Mouse (Mus musculus) CH12.LX (cell line): ENCODE data around the gene Rgs3. TPM values are rescaled to one million over a fixed set of nuclear protein-coding genes. Genes with fewer than 3 reads are reported as not detected.

Experiments used
- DNase-seq: peaks from one replicate; pipeline ENCODE4 v3.0.0-alpha.2; 2013; ENCODE audit errors: extremely low read depth
- H3K27ac ChIP-seq: 2 replicates; pipeline ENCODE4 v1.5.1; 2012; ENCODE audit warnings: low read depth, mild to moderate bottlenecking, control low read depth, moderate library complexity; ENCODE audit not compliant: insufficient read depth
- H3K27me3 ChIP-seq: replicated peaks from 2 replicates; pipeline ENCODE3; 2012; ENCODE audit warnings: inconsistent platforms
- H3K36me3 ChIP-seq, 2 experiments: replicated peaks in 1 of 2; 2 replicates each; pipeline versions ENCODE3 to v1.6.1; 2012; ENCODE audit warnings: inconsistent platforms in 1 of 2, low read length in 1 of 2, mild to moderate bottlenecking in 1 of 2, mixed read lengths in 1 of 2, moderate library complexity in 1 of 2; ENCODE audit not compliant: control insufficient read depth in 1 of 2, insufficient read depth in 1 of 2
- H3K4me1 ChIP-seq, 2 experiments: 2 replicates each; pipeline ENCODE4 v1.6.1; 2012; ENCODE audit warnings: inconsistent platforms in 1 of 2, moderate library complexity in 1 of 2; ENCODE audit not compliant: insufficient read depth in 2 of 2, control insufficient read depth in 1 of 2
- H3K4me2 ChIP-seq: 2 replicates; pipeline ENCODE4 v1.6.1; 2012; ENCODE audit warnings: low read depth, mild to moderate bottlenecking, control low read depth; ENCODE audit not compliant: poor library complexity, insufficient read depth, severe bottlenecking
- H3K4me3 ChIP-seq, 3 experiments: fragments of 150-350 bp in 1 of 3; sonication (generic) in 1 of 3; replicated peaks in 1 of 3; 2 replicates each; pipeline versions ENCODE3 to v1.5.1; 2011 to 2012; ENCODE audit warnings: low read depth in 2 of 3, low read length in 2 of 3, mild to moderate bottlenecking in 2 of 3, moderate library complexity in 2 of 3, control low read depth in 1 of 3, improper control_type of control experiment in 1 of 3, inconsistent platforms in 1 of 3, mixed read lengths in 1 of 3; ENCODE audit not compliant: poor library complexity in 1 of 3
- H3K79me2 ChIP-seq: replicated peaks from 2 replicates; pipeline ENCODE4 v1.6.1; 2012; ENCODE audit warnings: mild to moderate bottlenecking, moderate library complexity; ENCODE audit not compliant: control insufficient read depth, poor library complexity, insufficient read depth, severe bottlenecking; ENCODE audit errors: extremely low read depth
- H3K9ac ChIP-seq: 2 replicates; pipeline ENCODE4 v1.6.1; 2012; ENCODE audit warnings: low read depth, mild to moderate bottlenecking, control low read depth, moderate library complexity; ENCODE audit not compliant: insufficient read depth
- H3K9me3 ChIP-seq: replicated peaks from 2 replicates; pipeline ENCODE3; 2012; ENCODE audit warnings: low read length, inconsistent platforms, mixed read lengths
- BHLHE40 ChIP-seq: IDR thresholded peaks from 2 replicates; pipeline ENCODE4 v1.6.1; 2011; ENCODE audit warnings: mild to moderate bottlenecking, low read depth, low read length, improper control_type of control experiment
- CTCF ChIP-seq, 2 experiments: IDR thresholded peaks in 1 of 2; conservative IDR thresholded peaks in 1 of 2; 2 replicates each; pipeline ENCODE4 v1.5.1; 2011 to 2012; ENCODE audit warnings: low read depth in 2 of 2, low read length in 2 of 2, improper control_type of control experiment in 1 of 2, inconsistent platforms in 1 of 2, mild to moderate bottlenecking in 1 of 2, moderate library complexity in 1 of 2
- ELF1 ChIP-seq: IDR thresholded peaks from 2 replicates; pipeline ENCODE4 v1.6.1; 2014; ENCODE audit warnings: low read depth, mild to moderate bottlenecking, inconsistent platforms, low read length, improper control_type of control experiment
- JUND ChIP-seq: conservative IDR thresholded peaks from 2 replicates; pipeline ENCODE4 v1.6.1; 2011; ENCODE audit warnings: low read depth, low read length, improper control_type of control experiment
- KAT2A ChIP-seq: IDR thresholded peaks from 2 replicates; pipeline ENCODE4 v1.6.1; 2012; ENCODE audit warnings: low read length, improper control_type of control experiment, inconsistent platforms; ENCODE audit not compliant: insufficient replicate concordance
- MAX ChIP-seq: IDR thresholded peaks from 2 replicates; pipeline ENCODE4 v1.6.1; 2011; ENCODE audit warnings: low read length, improper control_type of control experiment
- MAZ ChIP-seq: IDR thresholded peaks from 2 replicates; pipeline ENCODE4 v1.6.1; 2012; ENCODE audit warnings: low read depth, mild to moderate bottlenecking, inconsistent platforms, low read length, improper control_type of control experiment, moderate library complexity
- MEF2A ChIP-seq: IDR thresholded peaks from 2 replicates; pipeline ENCODE4 v1.6.1; 2014; ENCODE audit warnings: low read depth, mild to moderate bottlenecking, inconsistent platforms, low read length, improper control_type of control experiment, borderline replicate concordance
- MXI1 ChIP-seq: IDR thresholded peaks from 2 replicates; pipeline ENCODE4 v1.6.1; 2011; ENCODE audit warnings: mild to moderate bottlenecking, low read depth, low read length, improper control_type of control experiment
- NELFE ChIP-seq: IDR thresholded peaks from 2 replicates; pipeline ENCODE4 v1.6.1; 2011; ENCODE audit warnings: low read depth, low read length, improper control_type of control experiment
- RCOR1 ChIP-seq: conservative IDR thresholded peaks from 2 replicates; pipeline ENCODE4 v1.6.1; 2012; ENCODE audit warnings: low read depth, mild to moderate bottlenecking, inconsistent platforms, low read length, improper control_type of control experiment
- SIN3A ChIP-seq: IDR thresholded peaks from 2 replicates; pipeline ENCODE4 v1.6.1; 2012; ENCODE audit warnings: low read length, improper control_type of control experiment, inconsistent platforms
- TCF12 ChIP-seq: IDR thresholded peaks from 2 replicates; pipeline ENCODE4 v1.6.1; 2014; ENCODE audit warnings: low read depth, mild to moderate bottlenecking, inconsistent platforms, low read length, improper control_type of control experiment
- ZC3H11A ChIP-seq: IDR thresholded peaks from 2 replicates; pipeline ENCODE4 v1.6.1; 2012; ENCODE audit warnings: low read depth, mild to moderate bottlenecking, inconsistent platforms, low read length, improper control_type of control experiment
- ZKSCAN1 ChIP-seq: IDR thresholded peaks from 2 replicates; pipeline ENCODE4 v1.6.1; 2012; ENCODE audit warnings: low read depth, inconsistent platforms, low read length, improper control_type of control experiment, borderline replicate concordance
- ZMIZ1 ChIP-seq: IDR thresholded peaks from 2 replicates; pipeline ENCODE4 v1.6.1; 2012; ENCODE audit warnings: low read depth, mild to moderate bottlenecking, inconsistent platforms, low read length, improper control_type of control experiment
- ZNF384 ChIP-seq: IDR thresholded peaks from 2 replicates; pipeline ENCODE4 v1.6.1; 2012; ENCODE audit warnings: low read depth, low read length, improper control_type of control experiment, inconsistent platforms
- dilution Hi-C: fragments of 300-500 bp; cut with MboI; formaldehyde crosslinking; loops from 2 replicates; pipeline ENCODE4 v1.14.3; 2020; ENCODE audit warnings: low sequenced_read_pairs; ENCODE audit not compliant: extremely low pct_unique_long_range_greater_than_20kb, extremely low pct_ligation_motif_present
- in situ Hi-C: fragments of 300-500 bp; cut with MboI; formaldehyde crosslinking; loops from 3 replicates; pipeline ENCODE4 v1.14.3; 2019; ENCODE audit warnings: low sequenced_read_pairs, low pct_ligation_motif_present, low pct_unique_long_range_greater_than_20kb, mixed read lengths
- polyA plus RNA-seq: library from polyadenylated mRNA; unstranded; fragments of >175 nt; gene quantifications from 2 replicates; pipeline ENCODE4 v1.2.1, GENCODE M21; 2012; ENCODE audit warnings: low read depth; ENCODE audit not compliant: insufficient read length
- total RNA-seq, 2 experiments: library from RNA; depleted of rRNA; stranded (reverse); fragments of 300-350 nt in 1 of 2; fragments of >200 nt in 1 of 2; gene quantifications; 2 replicates each; pipeline ENCODE4 v1.2.3; 2012 to 2014

Rgs3 gene
- total and polyA plus RNA-seq, 3 experiments, result 3.3 to 6.0 (median 3.5) TPM

DNA sequence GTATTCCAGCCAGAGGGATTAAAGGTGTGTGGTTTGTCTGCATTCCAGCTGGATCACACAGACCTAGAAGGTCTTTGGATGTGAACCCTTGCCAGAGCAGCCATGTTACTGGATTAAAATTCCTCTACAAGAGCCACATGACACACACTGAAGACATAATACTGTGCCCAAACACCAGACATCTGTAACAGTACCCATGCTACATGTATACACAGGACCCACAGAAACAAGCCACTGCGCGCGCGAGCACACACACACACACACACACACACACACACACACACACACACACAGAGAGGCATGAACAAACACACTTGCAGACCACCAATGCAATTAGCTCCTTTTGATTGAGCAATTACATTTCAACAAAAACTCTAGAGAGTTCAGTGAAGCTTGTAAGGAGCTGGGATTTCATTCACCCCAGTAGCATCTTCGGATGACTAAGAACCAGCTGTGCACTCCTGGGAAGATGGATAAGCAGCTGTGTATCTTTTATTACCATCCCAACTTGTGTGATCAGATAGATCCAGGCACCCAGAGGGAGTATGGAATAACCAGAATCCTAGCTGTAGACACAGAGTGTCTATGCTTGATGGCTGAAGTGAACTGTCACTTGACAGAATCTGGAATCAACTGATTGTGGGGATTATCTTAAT, 166.8 kb downstream of the Rgs3 start:
- in situ Hi-C loops, result no loop called here
- H3K36me3 ChIP-seq, result no peaks in the 10 kb centered on the region
- H3K79me2 ChIP-seq, result no peaks in the 10 kb centered on the region
- TF ChIP-seq BHLHE40 (no peak), ZKSCAN1 (no peak), MAX (no peak)
- H3K27ac ChIP-seq, result no peak overlapping the region
- H3K27me3 ChIP-seq, result peaks cover 4% of the 10 kb centered on the region
- no peak overlapping the region for H3K4me3 ChIP-seq
- no peak overlapping the region for H3K4me2 ChIP-seq
- dilution Hi-C loops, result no loop called here
- no peak for DNase-seq
- H3K4me1 ChIP-seq, result peaks cover 0 to 10% of the 10 kb centered on the region in 2 experiments; a peak in 1 of 4 replicates
- no peak overlapping the region for H3K9ac ChIP-seq
- peaks cover 10% of the 10 kb centered on the region for H3K9me3 ChIP-seq

DNA sequence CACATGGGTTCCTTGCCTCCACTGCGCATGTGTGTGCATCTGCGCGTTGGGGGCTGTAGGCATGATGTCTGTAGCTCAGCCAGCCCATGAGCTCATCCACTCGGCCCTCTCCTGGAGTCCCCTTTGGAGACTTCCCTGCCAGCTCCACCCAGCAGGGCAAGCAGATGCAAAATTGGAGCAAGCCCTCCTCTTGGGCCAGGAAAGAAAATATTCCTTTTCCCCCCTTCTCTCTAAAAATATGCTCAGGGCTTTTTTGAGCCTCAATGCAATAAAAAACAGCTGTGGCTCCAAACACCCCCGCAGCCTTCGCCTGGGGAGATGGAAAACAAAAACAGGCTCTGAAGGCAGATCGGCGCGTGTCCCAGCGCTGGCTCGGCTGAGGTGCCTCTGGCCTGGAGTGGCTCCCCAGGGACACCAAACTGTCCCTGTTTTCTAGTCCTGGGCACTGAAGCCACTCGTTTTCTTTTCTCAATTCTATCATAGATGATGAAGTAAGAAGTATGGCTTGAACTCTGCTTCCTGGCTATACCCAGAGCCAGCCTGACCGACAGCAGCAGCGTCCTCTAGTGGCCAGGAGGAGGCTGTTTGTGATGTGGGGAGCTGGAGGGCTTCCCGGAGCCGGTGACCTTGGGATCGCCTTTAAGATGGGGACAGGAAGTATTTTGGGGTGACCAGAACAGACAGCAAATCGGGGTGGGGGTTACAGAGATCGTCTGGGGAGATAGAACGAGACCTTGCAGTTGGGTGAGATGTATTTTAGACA, 168.1 kb downstream of the Rgs3 start:
- no peaks in the 10 kb centered on the region for H3K79me2 ChIP-seq
- H3K4me1 ChIP-seq, result peaks cover 0 to 13% of the 10 kb centered on the region in 2 experiments; a peak in 2 of 4 replicates
- no peak overlapping the region for H3K9ac ChIP-seq
- in situ Hi-C loops (no loop called here), dilution Hi-C loops (no loop called here)
- no peaks in the 10 kb centered on the region for H3K36me3 ChIP-seq
- DNase-seq, result no peak
- H3K9me3 ChIP-seq, result peaks cover 10% of the 10 kb centered on the region
- no peak overlapping the region for H3K4me3 ChIP-seq
- no peak overlapping the region for H3K27ac ChIP-seq
- H3K4me2 ChIP-seq, result no peak overlapping the region
- peaks cover 4% of the 10 kb centered on the region for H3K27me3 ChIP-seq
- TF ChIP-seq CTCF (conservative IDR thresholded peaks at IDR 0.05 in 1 of 2, IDR thresholded peaks at IDR 0.05 in 1 of 2; ENCODE audit: low read depth in 2 of 2, low read length in 2 of 2), result peak in 1 of 2 experiments; percentile 25; a peak in 1 of 4 replicates
- TF ChIP-seq ZC3H11A, result no peak
- TF ChIP-seq RCOR1, result no peak

DNA sequence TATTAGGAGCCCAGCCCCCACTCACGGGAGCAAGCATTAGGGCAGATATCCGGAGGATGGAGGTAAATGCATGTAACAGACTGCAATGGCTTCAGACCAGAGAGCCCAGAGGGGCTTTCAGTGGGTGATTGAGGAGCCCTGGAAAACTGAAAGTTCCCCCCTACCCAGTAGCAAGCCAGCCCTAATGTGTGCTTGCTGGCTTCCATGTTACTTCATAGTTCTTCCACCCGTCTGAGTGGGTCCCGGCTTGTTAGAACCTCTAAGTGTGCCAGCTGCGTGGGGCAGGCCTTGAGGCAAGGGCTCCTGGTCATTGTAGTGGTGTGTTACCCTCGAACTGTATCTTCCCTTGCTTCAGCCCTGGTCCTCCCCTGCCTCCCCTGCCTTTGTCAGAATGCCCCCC, 168.8 kb downstream of the Rgs3 start:
- Histone ChIP-seq H3K27me3 (peaks cover 4% of the 10 kb centered on the region), H3K9me3 (peaks cover 10% of the 10 kb centered on the region), H3K36me3 (no peaks in the 10 kb centered on the region), H3K9ac (no peak overlapping the region), H3K4me2 (no peak overlapping the region), H3K27ac (no peak overlapping the region), H3K79me2 (no peaks in the 10 kb centered on the region), H3K4me3 (no peak overlapping the region), H3K4me1 (peaks cover 0 to 13% of the 10 kb centered on the region in 2 experiments; a peak in 2 of 4 replicates)
- no peak for TF ChIP-seq TCF12
- TF ChIP-seq NELFE, result no peak
- TF ChIP-seq ELF1, result no peak
- no peak for TF ChIP-seq ZMIZ1
- no peak for TF ChIP-seq MXI1
- TF ChIP-seq MAZ, result no peak
- TF ChIP-seq KAT2A, result no peak
- no peak for TF ChIP-seq JUND
- TF ChIP-seq ZNF384, result no peak
- no peak for TF ChIP-seq SIN3A
- TF ChIP-seq MEF2A, result no peak
- in situ Hi-C loops (no loop called here), dilution Hi-C loops (no loop called here)
- no peak for DNase-seq
